Mouse (Mus musculus): ENCODE measurements around the gene Tspan7. TPM values are rescaled to one million over a fixed set of nuclear protein-coding genes. Genes with fewer than 3 reads are reported as not detected.

The Tspan7 gene
- polyA plus RNA-seq, 1 experiment from 2014 or later, result 165 TPM

Other genes with a start within 250 kb of the Tspan7 start
- gene Otc, start 232.9 kb upstream of the Tspan7 start, polyA plus RNA-seq (2015; fragmentation: Nextera tagmentation; extraction: Ambion mirVana), result 0.10 TPM in 1 of 2 replicates, not detected in the other
- gene Mid1ip1, start 229.9 kb downstream of the Tspan7 start, polyA plus RNA-seq (2015; fragmentation: Nextera tagmentation; extraction: Ambion mirVana), result 74.8 and 77.8 TPM in 2 replicates

Data from forebrain, embryonic 13.5 days (tissue).